ENCODE assay signal across 8 mouse cellular contexts in the genomic region with DNA sequence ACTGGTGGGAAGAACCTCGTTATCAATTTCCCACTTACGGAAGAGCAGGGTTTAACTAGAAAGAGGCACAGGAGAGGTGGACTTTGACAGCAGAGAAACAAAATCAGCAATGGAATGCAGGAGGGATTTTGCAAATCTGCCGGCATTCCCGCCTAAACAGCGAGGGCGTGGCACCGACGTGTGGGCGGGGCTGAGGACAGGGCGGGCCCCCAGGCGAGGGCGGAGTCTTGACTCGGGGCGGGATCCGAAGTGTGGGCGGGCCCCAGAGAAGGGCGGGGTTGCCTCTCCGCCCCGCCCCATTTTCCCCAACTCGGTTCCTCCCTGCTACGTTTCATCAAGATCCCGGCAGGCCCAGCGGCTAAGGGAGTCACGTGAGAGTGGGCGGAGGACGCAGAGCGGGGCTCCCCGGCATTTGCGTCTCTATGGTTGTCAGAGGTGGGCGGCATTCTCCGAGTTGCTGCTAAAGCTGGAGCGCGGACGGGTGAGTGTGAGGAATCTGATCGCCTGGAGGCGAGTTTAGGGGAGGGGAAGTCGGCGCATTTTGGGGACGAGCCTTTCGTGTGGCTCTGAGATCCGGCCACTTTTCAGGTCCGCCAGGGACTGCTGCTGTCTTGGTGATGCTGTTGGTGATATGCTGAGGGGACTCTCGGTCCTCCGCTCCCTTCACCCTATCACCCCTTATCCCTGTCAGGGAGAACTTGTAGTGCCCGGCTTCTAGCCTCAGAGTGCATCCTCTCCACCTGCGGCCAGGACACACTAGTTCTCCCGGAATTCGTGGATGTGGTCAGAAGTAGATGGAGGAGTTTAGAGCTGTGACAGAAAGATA. TPM values are rescaled to one million over a fixed set of nuclear protein-coding genes. Genes with fewer than 3 reads are reported as not detected.
DNase-seq lines count a peak whose midpoint lies in the region; ATAC-seq lines count a peak whose summit lies in the region.

A gene (plus strand): TSS at position 271 of the 826 bp plus-strand sequence.

- peak within 1 kb of the TSS; percentile 69 for H3K9ac ChIP-seq in hindbrain, embryonic 15.5 days

- H3K36me3 ChIP-seq in hindbrain, embryonic 15.5 days = no peaks in the 10 kb centered on the region

- peaks cover 10% of the 10 kb centered on the region for H3K4me1 ChIP-seq in hindbrain, embryonic 15.5 days (replicated peaks)

- no peaks in the 10 kb centered on the region for H3K9me3 ChIP-seq in hindbrain, embryonic 15.5 days

- no peaks in the 10 kb centered on the region for H3K27me3 ChIP-seq in hindbrain, embryonic 15.5 days

- peak; percentile 92 for DNase-seq in T-cell, adult 2 months (ENCODE audit: low spot score)
- DNase-seq in cerebellum, postnatal 36 days = peak; percentile 88 to 94
- DNase-seq in frontal cortex, postnatal 36 days (ENCODE audit: low spot score in 2 of 2) = peak; percentile 96 to 97
- peak; percentile 95 for DNase-seq in left cerebral cortex, adult 11 months (ENCODE audit: low spot score)
- peak; percentile 97 for DNase-seq in lung, postnatal 4 days
- peak; percentile 88 for DNase-seq in retina, postnatal 7 days (ENCODE audit: low read depth, low spot score)
- DNase-seq in urinary bladder, adult 2 months (ENCODE audit: low spot score) = peak; percentile 91

- under 1% methylated on average over 48 of the region's 48 CpGs for WGBS in hindbrain, embryonic 15.5 days

- peak within 1 kb of the TSS; percentile 76 for H3K27ac ChIP-seq in hindbrain, embryonic 15.5 days (replicated peaks)

- H3K4me2 ChIP-seq in hindbrain, embryonic 15.5 days = peak within 1 kb of the TSS; percentile 83

- peak within 1 kb of the TSS; percentile 59 for H3K4me3 ChIP-seq in hindbrain, embryonic 15.5 days

- ATAC-seq in hindbrain, embryonic 15.5 days (ENCODE audit: low FRiP score, low read depth) = peak; percentile 98

RNA-seq across cellular contexts. Expression of the gene that starts here (rescaled TPM):
- polyA plus RNA-seq in hindbrain, embryonic 15.5 days (2015; fragmentation: Nextera tagmentation; extraction: Ambion mirVana) = 79.7 and 80.0 TPM in 2 replicates
- polyA plus RNA-seq in urinary bladder, adult 2 months (2012; rRNA removed) = 89.1 and 98.4 TPM in 2 replicates

Comparison
In these comparisons a context has a peak if more than half of its experiments do, and no peak if none do; other contexts are left out.
1. Peak in every context shown above with its lines: DNase-seq, ATAC-seq, H3K4me3 ChIP-seq and H3K27ac ChIP-seq.